Mouse (Mus musculus): ENCODE results near the gene Slc25a44. TPM values are rescaled to one million over a fixed set of nuclear protein-coding genes. Genes with fewer than 3 reads are reported as not detected.

Gene Slc25a44
- polyA plus RNA-seq, 2 experiments, result 19.1 to 21.2 TPM

GRCm38 (mm10) chr3:88407529-88407928, 17.4 kb downstream of the Slc25a44 start:
- TF ChIP-seq POLR2A (IDR thresholded peaks at IDR 0.05; ENCODE audit: borderline replicate concordance, extremely low read depth, insufficient read depth, insufficient read length), result no peak
- ATAC-seq (ENCODE audit: low FRiP score, low read depth) (no peak), DNase-seq (ENCODE audit: low spot score) (no peak)
- H3K9me3 ChIP-seq (ENCODE audit: control insufficient read depth, low read length), result no peaks in the 10 kb centered on the region
- no peak overlapping the region for H3K9ac ChIP-seq (ENCODE audit: low read depth, low read length, severe bottlenecking)
- peaks cover 22% of the 10 kb centered on the region for H3K36me3 ChIP-seq (ENCODE audit: control insufficient read depth, insufficient read depth, low read length)
- no peak overlapping the region for H3K4me2 ChIP-seq (replicated peaks; ENCODE audit: low read depth, low read length, severe bottlenecking)
- no peaks in the 10 kb centered on the region for H3K27me3 ChIP-seq (ENCODE audit: control insufficient read depth, insufficient read depth, low read length)
- 56% methylated on average over 7 of the region's 7 CpGs for WGBS
- H3K27ac ChIP-seq (replicated peaks; ENCODE audit: low read depth, low read length), result no peak overlapping the region
- H3K4me3 ChIP-seq (replicated peaks; ENCODE audit: low read length), result no peak overlapping the region
- H3K4me1 ChIP-seq (ENCODE audit: control insufficient read depth, insufficient read depth, low read length), result peaks cover 10% of the 10 kb centered on the region; the same call in 1 of the 2 replicates

GRCm38 (mm10) chr3:88407090-88407489, 17.8 kb downstream of the Slc25a44 start:
- Histone ChIP-seq H3K4me3 (replicated peaks; ENCODE audit: low read length) (no peak overlapping the region), H3K27me3 (ENCODE audit: control insufficient read depth, insufficient read depth, low read length) (no peaks in the 10 kb centered on the region), H3K9ac (ENCODE audit: low read depth, low read length, severe bottlenecking) (no peak overlapping the region), H3K4me2 (replicated peaks; ENCODE audit: low read depth, low read length, severe bottlenecking) (no peak overlapping the region), H3K4me1 (ENCODE audit: control insufficient read depth, insufficient read depth, low read length) (peaks cover 10% of the 10 kb centered on the region; the same call in 1 of the 2 replicates), H3K36me3 (ENCODE audit: control insufficient read depth, insufficient read depth, low read length) (peaks cover 22% of the 10 kb centered on the region), H3K9me3 (ENCODE audit: control insufficient read depth, low read length) (no peaks in the 10 kb centered on the region), H3K27ac (replicated peaks; ENCODE audit: low read depth, low read length) (no peak overlapping the region)
- no peak for TF ChIP-seq POLR2A (IDR thresholded peaks at IDR 0.05; ENCODE audit: borderline replicate concordance, extremely low read depth, insufficient read depth, insufficient read length)
- 2% methylated on average over 2 of the region's 2 CpGs for WGBS
- DNase-seq (ENCODE audit: low spot score), result peak; percentile 93
- peak; percentile 10; the same call in 1 of the 2 replicates for ATAC-seq (ENCODE audit: low FRiP score, low read depth)

- no peak for TF ChIP-seq POLR2A (IDR thresholded peaks at IDR 0.05; ENCODE audit: borderline replicate concordance, extremely low read depth, insufficient read depth, insufficient read length)
- Histone ChIP-seq H3K9me3 (ENCODE audit: control insufficient read depth, low read length) (no peaks in the 10 kb centered on the region), H3K27ac (replicated peaks; ENCODE audit: low read depth, low read length) (no peak overlapping the region), H3K4me3 (replicated peaks; ENCODE audit: low read length) (no peak overlapping the region), H3K4me2 (replicated peaks; ENCODE audit: low read depth, low read length, severe bottlenecking) (no peak overlapping the region), H3K36me3 (ENCODE audit: control insufficient read depth, insufficient read depth, low read length) (peaks cover 22% of the 10 kb centered on the region), H3K27me3 (ENCODE audit: control insufficient read depth, insufficient read depth, low read length) (no peaks in the 10 kb centered on the region), H3K9ac (ENCODE audit: low read depth, low read length, severe bottlenecking) (no peak overlapping the region), H3K4me1 (ENCODE audit: control insufficient read depth, insufficient read depth, low read length) (0 out of 2 replicates have a peak, but pooled peaks cover 3% of the 10 kb centered on the region)
- ATAC-seq (ENCODE audit: low FRiP score, low read depth) (no peak), DNase-seq (ENCODE audit: low spot score) (no peak)
- 90% methylated on average over 10 of the region's 10 CpGs for WGBS
These were observed 21.3 kb downstream of the Slc25a44 start for GRCm38 (mm10) chr3:88403522-88404230.

- no peak overlapping the region for H3K27ac ChIP-seq (replicated peaks; ENCODE audit: low read depth, low read length)
- DNase-seq (ENCODE audit: low spot score) (no peak), ATAC-seq (ENCODE audit: low FRiP score, low read depth) (no peak)
- H3K4me1 ChIP-seq (ENCODE audit: control insufficient read depth, insufficient read depth, low read length), result no peaks in the 10 kb centered on the region
- H3K36me3 ChIP-seq (ENCODE audit: control insufficient read depth, insufficient read depth, low read length), result peaks cover 38% of the 10 kb centered on the region
- no peak overlapping the region for H3K4me3 ChIP-seq (replicated peaks; ENCODE audit: low read length)
- H3K9me3 ChIP-seq (ENCODE audit: control insufficient read depth, low read length), result no peaks in the 10 kb centered on the region
- H3K27me3 ChIP-seq (ENCODE audit: control insufficient read depth, insufficient read depth, low read length), result no peaks in the 10 kb centered on the region
- no peak overlapping the region for H3K4me2 ChIP-seq (replicated peaks; ENCODE audit: low read depth, low read length, severe bottlenecking)
- WGBS, result 66% methylated on average over 2 of the region's 2 CpGs
- H3K9ac ChIP-seq (ENCODE audit: low read depth, low read length, severe bottlenecking), result no peak overlapping the region
- TF ChIP-seq POLR2A (IDR thresholded peaks at IDR 0.05; ENCODE audit: borderline replicate concordance, extremely low read depth, insufficient read depth, insufficient read length), result no peak
These were observed 26.3 kb downstream of the Slc25a44 start for GRCm38 (mm10) chr3:88398666-88399065.

GRCm38 (mm10) chr3:88395742-88396141, 29.2 kb downstream of the Slc25a44 start:
- no peak for TF ChIP-seq POLR2A (IDR thresholded peaks at IDR 0.05; ENCODE audit: borderline replicate concordance, extremely low read depth, insufficient read depth, insufficient read length)
- peaks cover 26% of the 10 kb centered on the region for H3K36me3 ChIP-seq (ENCODE audit: control insufficient read depth, insufficient read depth, low read length)
- H3K27ac ChIP-seq (replicated peaks; ENCODE audit: low read depth, low read length), result no peak overlapping the region
- no peak overlapping the region for H3K9ac ChIP-seq (ENCODE audit: low read depth, low read length, severe bottlenecking)
- no peaks in the 10 kb centered on the region for H3K27me3 ChIP-seq (ENCODE audit: control insufficient read depth, insufficient read depth, low read length)
- H3K4me3 ChIP-seq (replicated peaks; ENCODE audit: low read length), result no peak overlapping the region
- DNase-seq (ENCODE audit: low spot score), result no peak
- no peaks in the 10 kb centered on the region for H3K4me1 ChIP-seq (ENCODE audit: control insufficient read depth, insufficient read depth, low read length)
- 98% methylated on average over 8 of the region's 8 CpGs for WGBS
- no peaks in the 10 kb centered on the region for H3K9me3 ChIP-seq (ENCODE audit: control insufficient read depth, low read length)
- no peak overlapping the region for H3K4me2 ChIP-seq (replicated peaks; ENCODE audit: low read depth, low read length, severe bottlenecking)
- no peak for ATAC-seq (ENCODE audit: low FRiP score, low read depth)

Measured in limb, embryonic 14.5 days (tissue).